Mouse (Mus musculus) hindbrain, embryonic 16.5 days (tissue): ENCODE results near the gene Ky. TPM values are rescaled to one million over a fixed set of nuclear protein-coding genes. Genes with fewer than 3 reads are reported as not detected.
A peak's percentile ranks its signal among the peaks of the same experiment; 100 is the strongest.

Source experiments
- ATAC-seq: fragments of 200-750 bp; cut with Nextera tagmentation; 2 replicates; pipeline ENCODE4 v1.8.0; 2017; ENCODE audit warnings: moderate TSS enrichment, moderate library complexity
- H3K27ac ChIP-seq: fragments of 300-500 bp; sonication (generic); 2 replicates; pipeline ENCODE4 v1.5.1; 2014; ENCODE audit warnings: low read depth, mild to moderate bottlenecking, control low read depth, low read length, moderate library complexity
- H3K27me3 ChIP-seq: fragments of 300-500 bp; sonication (generic); replicated peaks from 2 replicates; pipeline ENCODE4 v1.6.1; 2014; ENCODE audit warnings: low read length; ENCODE audit not compliant: control insufficient read depth, insufficient read depth
- H3K36me3 ChIP-seq: fragments of 300-500 bp; sonication (generic); 2 replicates; pipeline ENCODE4 v1.6.1; 2014; ENCODE audit warnings: mild to moderate bottlenecking, low read length, moderate library complexity, mixed read lengths; ENCODE audit not compliant: control insufficient read depth, insufficient read depth
- H3K4me1 ChIP-seq: fragments of 300-500 bp; sonication (generic); 2 replicates; pipeline ENCODE4 v1.6.1; 2014; ENCODE audit warnings: low read depth, low read length; ENCODE audit not compliant: control insufficient read depth, insufficient read depth
- H3K4me2 ChIP-seq: fragments of 300-500 bp; sonication (generic); 2 replicates; pipeline ENCODE4 v1.6.1; 2014; ENCODE audit warnings: mild to moderate bottlenecking, low read length, control low read depth, moderate library complexity
- H3K4me3 ChIP-seq: fragments of 300-500 bp; sonication (generic); 2 replicates; pipeline ENCODE4 v1.5.1; 2014; ENCODE audit warnings: mild to moderate bottlenecking, low read length, control low read depth, moderate library complexity
- H3K9ac ChIP-seq: fragments of 300-500 bp; sonication (generic); 2 replicates; pipeline ENCODE4 v1.6.1; 2014; ENCODE audit warnings: low read depth, mild to moderate bottlenecking, control low read depth, low read length, moderate library complexity
- H3K9me3 ChIP-seq: fragments of 300-500 bp; sonication (generic); 2 replicates; pipeline ENCODE4 v1.6.1; 2014; ENCODE audit warnings: mild to moderate bottlenecking, low read length, moderate library complexity; ENCODE audit not compliant: control insufficient read depth
- WGBS: fragments of 180-500 bp; shearing (Covaris S2); extraction: QIAGEN DNeasy Blood & Tissue Kit; methylation state at CpG from one replicate; pipeline ENCODE4 v1.1.7; 2014; 5-methylcytosine and 5-hydroxymethylcytosine counted together
- polyA plus RNA-seq: library from polyadenylated mRNA; unstranded; fragments of >200 nt; fragmentation: Nextera tagmentation; extraction: Ambion mirVana; gene quantifications from 2 replicates; pipeline ENCODE4 v1.2.1, GENCODE M21; 2015

Ky gene
- polyA plus RNA-seq, 1 experiment from 2014 or later, result 1.1 TPM

DNA sequence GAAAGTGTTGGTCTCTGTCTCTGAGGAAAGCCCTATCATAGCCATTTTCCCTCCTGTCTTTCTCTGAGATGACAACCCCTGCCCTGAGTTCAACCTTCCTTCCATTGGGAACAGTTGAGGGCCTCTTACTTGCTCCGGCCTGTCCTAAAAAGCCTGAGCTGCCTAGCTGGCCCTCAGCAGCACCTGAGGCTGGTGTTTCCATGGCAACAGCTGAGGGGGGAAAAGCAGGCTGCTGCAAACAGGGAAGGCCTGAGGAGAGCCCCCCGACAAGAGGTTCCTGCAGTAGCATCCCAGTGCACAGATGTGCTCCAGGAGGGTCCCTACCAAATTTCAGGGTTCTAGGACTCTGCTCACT lies 38.2 kb downstream of the Ky start:
- WGBS, result 7% methylated on average over 2 of the region's 2 CpGs
- no peaks in the 10 kb centered on the region for H3K27me3 ChIP-seq
- H3K4me3 ChIP-seq, result no peak overlapping the region
- peak overlapping the region; percentile 90 for H3K27ac ChIP-seq
- no peaks in the 10 kb centered on the region for H3K9me3 ChIP-seq
- H3K4me2 ChIP-seq, result no peak overlapping the region
- ATAC-seq, result peak; percentile 19; the same call in 1 of the 2 replicates
- H3K9ac ChIP-seq, result peak overlapping the region; percentile 1; the same call in 1 of the 2 replicates
- peaks cover 34% of the 10 kb centered on the region for H3K4me1 ChIP-seq
- no peaks in the 10 kb centered on the region for H3K36me3 ChIP-seq

DNA sequence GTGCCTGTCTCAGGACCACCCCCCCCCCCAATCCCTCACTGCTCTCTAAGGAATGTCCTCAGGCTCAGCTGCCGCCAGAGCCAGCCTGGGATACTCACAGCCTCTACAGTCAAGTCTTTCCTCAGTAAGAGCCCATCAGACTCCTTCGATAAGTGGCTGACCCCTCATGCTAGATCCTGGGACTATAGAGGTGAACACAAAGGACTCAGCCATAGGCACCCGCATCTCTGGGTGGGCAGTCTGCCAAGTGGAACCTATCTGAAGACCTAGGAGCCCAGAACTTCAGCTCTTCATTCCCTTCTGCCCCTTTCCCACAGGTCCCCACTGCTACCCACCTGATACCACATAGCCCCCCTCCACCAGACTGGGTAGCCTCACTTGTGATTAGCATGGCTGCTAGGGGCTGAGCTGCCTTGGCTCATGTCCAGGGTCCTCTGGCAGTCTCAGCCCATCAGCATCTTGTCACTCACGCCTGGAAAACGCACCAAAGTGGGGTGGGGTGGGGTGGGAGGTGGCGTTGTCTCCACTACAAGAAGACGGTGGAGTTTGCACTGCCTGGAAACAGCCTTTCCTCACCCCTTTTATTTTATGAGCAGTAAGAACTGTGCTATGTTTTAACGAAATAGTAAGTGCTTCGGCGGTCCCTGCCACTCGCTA lies 38.7 kb downstream of the Ky start:
- Histone ChIP-seq H3K9me3 (no peaks in the 10 kb centered on the region), H3K27ac (peak overlapping the region; percentile 90), H3K4me3 (peak overlapping the region; percentile 41), H3K27me3 (no peaks in the 10 kb centered on the region), H3K4me2 (peak overlapping the region; percentile 84), H3K36me3 (no peaks in the 10 kb centered on the region), H3K4me1 (peaks cover 34% of the 10 kb centered on the region), H3K9ac (peak overlapping the region; percentile 71)
- ATAC-seq, result peak; percentile 66
- 5% methylated on average over 11 of the region's 11 CpGs for WGBS

DNA sequence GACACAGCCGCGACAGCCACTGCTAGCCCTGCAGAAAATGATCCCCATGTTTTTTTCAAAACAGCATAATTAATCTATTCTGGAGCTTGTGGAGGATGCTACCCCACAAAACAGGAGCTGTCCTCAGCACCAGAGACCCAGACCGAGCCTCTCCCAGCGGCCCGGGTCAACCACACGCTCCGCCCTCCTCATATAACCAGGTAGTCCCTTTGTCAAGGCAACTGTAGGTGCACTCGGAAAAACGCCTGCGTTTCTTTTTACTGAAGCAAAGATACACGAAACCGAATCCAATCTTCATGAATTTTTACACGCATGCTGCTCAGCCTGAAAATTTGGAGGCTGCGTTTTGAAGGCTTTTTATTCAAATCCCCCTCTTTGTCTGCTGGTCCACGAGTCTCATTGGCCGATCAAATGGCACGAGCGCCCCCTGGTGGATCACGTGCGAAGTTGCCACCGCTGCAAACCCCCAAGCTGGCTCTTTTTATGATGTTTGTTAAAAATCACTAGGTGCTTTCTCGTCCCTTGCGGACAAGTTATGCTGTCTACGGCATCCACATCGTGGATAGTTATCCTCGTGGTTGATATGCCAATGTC lies 39.3 kb downstream of the Ky start:
- H3K27ac ChIP-seq, result peak overlapping the region; percentile 90
- WGBS, result under 1% methylated on average over 26 of the region's 26 CpGs
- peak overlapping the region; percentile 41 for H3K4me3 ChIP-seq
- no peaks in the 10 kb centered on the region for H3K36me3 ChIP-seq
- H3K9ac ChIP-seq, result peak overlapping the region; percentile 71
- no peaks in the 10 kb centered on the region for H3K9me3 ChIP-seq
- H3K4me2 ChIP-seq, result peak overlapping the region; percentile 84
- ATAC-seq, result peak; percentile 64
- peaks cover 34% of the 10 kb centered on the region for H3K4me1 ChIP-seq
- H3K27me3 ChIP-seq, result no peaks in the 10 kb centered on the region

DNA sequence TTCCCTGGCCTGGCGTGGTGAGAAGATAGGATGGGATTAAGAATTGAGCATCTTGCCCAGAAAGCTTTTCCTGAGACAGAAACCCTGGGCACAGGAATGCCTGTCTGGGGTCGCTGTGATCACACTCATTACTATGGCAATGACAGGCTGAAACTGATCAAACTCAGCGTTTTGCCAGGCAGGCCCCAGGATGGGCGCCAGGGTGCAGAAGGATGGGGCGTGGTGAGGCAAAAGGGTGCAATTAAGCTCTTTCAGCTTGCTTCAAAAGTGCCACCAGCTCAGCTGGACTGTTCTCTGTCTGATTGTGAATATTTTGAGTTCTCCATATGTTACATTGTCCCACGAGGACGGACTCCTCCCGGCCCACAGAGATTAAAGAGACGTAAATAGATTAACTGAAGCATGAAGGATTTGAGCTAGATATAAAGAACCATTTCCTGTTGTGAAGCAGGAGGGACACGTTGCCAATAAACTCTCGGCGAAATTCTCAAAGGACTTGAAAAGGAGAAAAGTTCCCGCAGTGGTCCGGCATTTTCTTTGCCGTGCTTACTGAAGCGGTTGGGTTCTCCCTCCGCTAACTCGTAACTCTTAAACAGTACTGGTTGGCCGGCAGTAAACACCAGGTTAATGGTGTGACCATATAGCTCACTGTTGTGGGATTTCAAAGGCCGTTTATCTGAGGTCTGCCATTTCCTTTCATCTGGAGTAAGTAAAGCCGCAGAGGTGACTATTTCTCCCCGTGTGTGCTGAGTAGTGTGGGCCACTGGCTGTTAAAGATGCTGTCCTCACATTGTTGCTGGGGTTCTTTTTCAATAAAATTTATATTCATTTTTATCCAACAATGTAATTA lies 40.1 kb downstream of the Ky start:
- Histone ChIP-seq H3K4me2 (peak overlapping the region; percentile 84), H3K27ac (peak overlapping the region; percentile 74), H3K4me1 (peaks cover 34% of the 10 kb centered on the region), H3K9me3 (no peaks in the 10 kb centered on the region), H3K27me3 (no peaks in the 10 kb centered on the region), H3K4me3 (no peak overlapping the region), H3K9ac (peak overlapping the region; percentile 50), H3K36me3 (no peaks in the 10 kb centered on the region)
- peak; percentile 58 for ATAC-seq
- 11% methylated on average over 22 of the region's 22 CpGs for WGBS

DNA sequence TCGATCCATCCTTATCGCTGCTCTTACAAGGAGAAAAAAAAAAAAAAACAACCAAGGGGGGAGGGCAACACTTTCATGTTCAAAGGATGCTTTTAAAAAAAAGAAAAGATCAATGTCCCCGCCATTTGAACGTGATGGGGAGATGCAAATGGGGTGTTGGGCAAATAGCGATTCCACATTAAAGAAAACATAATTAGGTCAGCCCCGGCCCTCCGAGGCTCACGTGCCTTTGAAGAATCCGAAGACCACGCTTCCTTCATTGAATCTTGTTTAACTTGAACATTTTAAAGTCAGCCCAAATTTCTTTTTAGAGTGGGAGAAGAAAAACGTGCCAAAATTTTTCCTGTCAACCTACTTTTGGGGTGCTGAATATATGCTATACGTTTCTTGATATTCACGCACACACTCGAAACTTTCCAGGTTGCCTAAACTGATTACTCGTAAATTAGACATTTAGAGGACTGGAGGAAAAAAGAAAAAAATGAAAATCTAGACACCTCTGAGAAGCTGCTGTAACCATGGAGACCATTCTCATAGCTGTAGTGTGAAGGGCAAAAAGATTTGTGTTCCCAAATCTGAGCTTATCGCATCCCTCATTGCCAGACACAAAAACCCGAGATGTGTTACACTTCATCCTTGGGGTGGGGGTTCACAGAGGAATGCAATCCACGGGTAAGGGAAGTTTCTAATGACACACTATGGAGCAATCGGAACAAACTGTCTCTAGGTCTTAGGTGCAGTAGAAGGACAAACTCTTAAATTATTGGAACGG lies 40.9 kb downstream of the Ky start:
- H3K27me3 ChIP-seq, result no peaks in the 10 kb centered on the region
- H3K9ac ChIP-seq, result no peak overlapping the region
- H3K4me1 ChIP-seq, result peaks cover 34% of the 10 kb centered on the region
- no peak for ATAC-seq
- peak overlapping the region; percentile 84 for H3K4me2 ChIP-seq
- H3K9me3 ChIP-seq, result no peaks in the 10 kb centered on the region
- no peaks in the 10 kb centered on the region for H3K36me3 ChIP-seq
- H3K4me3 ChIP-seq, result no peak overlapping the region
- no peak overlapping the region for H3K27ac ChIP-seq
- 46% methylated on average over 20 of the region's 20 CpGs for WGBS

DNA sequence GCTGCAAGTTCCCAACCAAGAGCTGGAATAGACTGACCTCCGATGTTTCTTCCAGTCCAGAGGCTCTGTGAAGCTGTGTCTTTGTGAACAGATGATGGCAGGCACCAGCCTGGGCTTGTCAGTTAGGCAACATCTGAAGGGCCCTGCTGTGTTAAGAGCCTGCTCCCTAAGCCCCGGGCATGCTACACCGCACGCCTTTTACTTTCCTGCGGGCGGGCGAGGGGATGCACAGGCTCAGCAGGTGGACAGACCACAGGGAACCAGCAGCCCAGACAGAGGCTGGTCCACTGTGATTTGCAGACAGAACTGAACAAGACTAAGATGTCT lies 41.4 kb downstream of the Ky start:
- ATAC-seq, result no peak
- Histone ChIP-seq H3K27ac (no peak overlapping the region), H3K4me3 (no peak overlapping the region), H3K9ac (no peak overlapping the region), H3K36me3 (no peaks in the 10 kb centered on the region), H3K27me3 (no peaks in the 10 kb centered on the region), H3K4me1 (peaks cover 34% of the 10 kb centered on the region), H3K4me2 (no peak overlapping the region), H3K9me3 (no peaks in the 10 kb centered on the region)
- WGBS, result 33% methylated on average over 7 of the region's 7 CpGs

DNA sequence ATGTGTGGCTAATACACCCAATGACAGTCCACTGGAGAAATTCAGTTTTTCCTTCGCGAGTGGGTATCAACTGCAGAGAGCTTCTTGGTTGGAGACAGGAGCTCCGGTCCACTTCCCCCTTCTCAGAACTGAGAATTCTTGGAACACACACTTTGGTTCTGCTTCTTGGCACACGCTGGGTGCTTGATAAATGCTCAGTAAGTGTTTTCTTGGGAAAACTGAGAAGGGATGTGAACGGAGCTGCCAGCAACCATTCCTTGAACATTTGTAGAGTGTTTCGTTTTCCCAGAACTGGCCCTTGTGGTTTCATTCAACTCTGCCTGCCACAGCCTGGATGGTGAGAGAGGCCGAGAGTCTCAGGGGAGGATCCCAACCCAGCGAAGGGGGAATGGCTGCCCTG lies 43.7 kb downstream of the Ky start:
- Histone ChIP-seq H3K4me2 (no peak overlapping the region), H3K27me3 (no peaks in the 10 kb centered on the region), H3K4me1 (peaks cover 26% of the 10 kb centered on the region), H3K9ac (no peak overlapping the region), H3K4me3 (no peak overlapping the region), H3K36me3 (no peaks in the 10 kb centered on the region), H3K9me3 (no peaks in the 10 kb centered on the region), H3K27ac (no peak overlapping the region)
- 80% methylated on average over 8 of the region's 8 CpGs for WGBS
- no peak for ATAC-seq

DNA sequence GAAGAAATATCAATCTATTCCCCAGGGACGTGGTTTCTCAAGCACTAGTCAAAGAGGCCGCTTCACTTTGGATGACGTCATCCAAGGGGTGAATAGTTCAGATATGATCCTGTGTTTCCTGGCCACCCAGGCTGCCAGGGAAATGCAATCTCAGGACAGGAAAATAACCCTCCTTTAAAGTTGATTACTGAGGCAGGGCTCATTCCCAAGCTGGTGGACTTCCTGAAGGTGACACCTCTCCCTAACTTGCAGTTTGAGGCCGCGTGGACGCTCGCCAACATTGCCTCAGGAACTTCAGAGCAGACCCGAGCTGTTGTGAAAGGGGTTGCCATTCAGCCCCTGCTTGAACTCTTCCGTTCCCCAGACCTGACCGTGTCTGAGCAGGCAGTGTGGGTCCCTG lies 46.2 kb downstream of the Ky start:
- peaks cover 6% of the 10 kb centered on the region for H3K4me1 ChIP-seq
- no peaks in the 10 kb centered on the region for H3K27me3 ChIP-seq
- H3K9me3 ChIP-seq, result no peaks in the 10 kb centered on the region
- no peaks in the 10 kb centered on the region for H3K36me3 ChIP-seq
- H3K4me2 ChIP-seq, result no peak overlapping the region
- H3K27ac ChIP-seq, result no peak overlapping the region
- H3K9ac ChIP-seq, result no peak overlapping the region
- WGBS, result 86% methylated on average over 10 of the region's 10 CpGs
- ATAC-seq, result no peak
- no peak overlapping the region for H3K4me3 ChIP-seq

DNA sequence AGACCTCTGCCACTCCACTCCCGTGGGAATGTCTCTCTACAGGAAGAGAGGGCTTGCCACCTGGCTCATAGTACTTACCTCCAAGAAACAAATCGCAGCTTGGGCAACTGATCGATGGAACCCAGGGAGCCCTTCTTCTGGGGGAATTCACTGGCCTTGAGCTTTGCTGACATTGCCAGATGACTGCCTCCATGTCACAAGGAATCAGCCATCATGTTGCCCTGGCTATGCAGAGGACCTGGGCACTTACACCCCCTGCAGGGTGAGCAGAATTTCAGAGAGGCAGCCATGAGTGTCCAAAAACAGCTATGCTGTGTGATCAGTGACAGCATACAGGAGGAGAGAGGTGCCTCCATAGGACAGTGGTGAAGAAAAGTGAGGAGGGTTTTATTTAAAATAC lies 48.2 kb downstream of the Ky start:
- Histone ChIP-seq H3K27ac (no peak overlapping the region), H3K4me2 (no peak overlapping the region), H3K9ac (no peak overlapping the region), H3K4me3 (no peak overlapping the region), H3K27me3 (no peaks in the 10 kb centered on the region), H3K9me3 (no peaks in the 10 kb centered on the region), H3K36me3 (no peaks in the 10 kb centered on the region), H3K4me1 (no peaks in the 10 kb centered on the region)
- no peak for ATAC-seq
- WGBS, result 77% methylated on average over 3 of the region's 3 CpGs
